Mouse (Mus musculus) c-Kit-positive CD71-negative TER-119-negative erythroid progenitor cells, embryonic 14.5 days (primary cell): ENCODE measurements at regions not wholly inside any gene's neighbourhood (a gene's known extent, or its start where the extent isn't known, plus 50 kb on each side); places are given as distances from the start of the nearest gene placed in this dataset.

ENCODE experiments used
- DNase-seq: peaks from one replicate; pipeline ENCODE4 v3.0.0-alpha.2; 2013; ENCODE audit warnings: low read depth

DNA sequence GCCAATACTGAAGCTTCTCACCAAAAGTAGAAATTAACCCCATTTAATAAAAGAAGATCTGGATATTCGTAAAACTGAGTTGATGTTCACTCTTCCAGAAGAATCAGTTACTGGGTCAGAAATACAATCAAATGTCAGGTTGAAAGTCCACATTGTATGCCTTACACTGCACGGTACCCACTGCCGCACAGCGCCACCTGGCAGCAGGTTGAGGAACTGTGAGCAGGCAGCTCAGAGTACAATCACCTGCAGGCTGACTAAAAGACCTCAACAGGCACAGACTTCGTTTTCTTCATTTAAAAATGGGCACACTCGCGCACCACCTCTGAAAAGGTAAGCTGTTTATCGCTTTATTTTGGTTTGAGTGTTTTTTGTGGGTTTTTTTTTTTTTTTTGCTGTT lies 341.8 kb upstream of the Mms22l start:
- DNase-seq, result peak; percentile 6

DNA sequence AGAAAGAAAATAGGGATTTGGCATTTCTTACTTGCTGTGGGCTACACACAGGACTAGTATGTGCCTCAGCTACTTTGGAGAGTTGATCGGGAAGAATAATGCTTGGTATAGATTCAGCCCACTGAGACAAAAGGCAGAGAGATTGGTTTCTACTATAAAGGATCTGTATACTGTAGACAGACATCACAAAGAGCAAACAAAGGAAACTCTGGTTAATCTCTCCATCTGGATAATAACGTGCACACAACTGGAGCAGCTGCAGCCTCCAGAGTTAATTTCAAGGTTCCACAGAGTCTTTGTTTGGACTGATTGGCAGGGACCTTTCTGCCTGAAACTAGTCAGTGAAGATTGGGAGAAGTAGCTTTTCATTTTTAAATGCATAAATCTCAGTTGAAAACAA lies 322.5 kb upstream of the Mms22l start:
- no peak for DNase-seq

DNA sequence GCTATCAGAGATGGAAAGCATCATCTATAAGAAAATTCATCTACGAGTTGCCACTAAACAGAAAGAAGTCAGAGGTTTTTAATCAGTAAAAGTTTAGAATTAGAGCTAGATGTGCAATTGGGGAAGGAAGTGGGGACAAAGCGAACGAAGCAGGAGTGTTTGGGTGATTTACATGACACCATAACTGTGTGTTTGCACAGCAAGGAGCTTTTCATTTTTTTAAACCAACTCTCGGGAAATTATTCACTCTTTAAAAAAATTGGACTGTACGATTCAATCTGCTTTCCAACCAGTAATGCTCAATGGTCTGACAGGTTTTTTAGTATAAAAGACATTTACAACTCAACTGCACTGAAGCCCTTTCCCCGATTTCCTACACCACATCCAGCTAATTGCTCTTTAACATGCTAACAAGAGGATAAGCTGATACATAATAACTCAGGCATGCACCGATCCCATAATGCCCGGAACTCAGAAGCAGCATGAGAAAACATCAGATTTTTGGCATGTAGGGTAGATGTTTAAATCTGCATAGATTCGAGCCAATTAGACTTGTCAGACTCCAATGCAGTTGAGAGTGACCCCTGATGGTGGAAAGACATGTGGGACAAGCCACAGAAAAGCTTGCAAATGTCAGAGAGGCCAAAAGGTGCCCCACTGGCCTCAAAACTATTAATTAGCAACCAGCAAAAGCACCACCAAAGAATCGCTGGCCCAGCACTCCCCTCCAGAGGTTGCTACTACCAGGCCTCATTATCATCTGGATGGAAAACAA lies 282.8 kb upstream of the Mms22l start:
- DNase-seq, result no peak

DNA sequence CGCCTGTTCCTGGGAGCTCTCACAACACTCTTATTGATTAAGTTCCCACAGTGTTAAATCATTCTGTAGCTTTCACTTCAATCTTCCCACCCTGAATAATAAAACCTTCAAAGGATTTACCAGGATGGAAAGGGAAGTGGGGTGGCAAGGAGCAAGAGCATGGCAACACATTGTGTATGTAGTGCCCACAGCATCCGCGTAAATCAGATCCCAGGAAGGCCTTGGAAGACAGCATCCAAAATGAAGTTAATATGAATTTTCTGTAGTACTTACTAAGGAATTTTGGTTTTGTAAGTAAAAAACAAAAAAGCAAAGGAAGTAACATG lies 282.3 kb upstream of the Mms22l start:
- DNase-seq, result no peak

DNA sequence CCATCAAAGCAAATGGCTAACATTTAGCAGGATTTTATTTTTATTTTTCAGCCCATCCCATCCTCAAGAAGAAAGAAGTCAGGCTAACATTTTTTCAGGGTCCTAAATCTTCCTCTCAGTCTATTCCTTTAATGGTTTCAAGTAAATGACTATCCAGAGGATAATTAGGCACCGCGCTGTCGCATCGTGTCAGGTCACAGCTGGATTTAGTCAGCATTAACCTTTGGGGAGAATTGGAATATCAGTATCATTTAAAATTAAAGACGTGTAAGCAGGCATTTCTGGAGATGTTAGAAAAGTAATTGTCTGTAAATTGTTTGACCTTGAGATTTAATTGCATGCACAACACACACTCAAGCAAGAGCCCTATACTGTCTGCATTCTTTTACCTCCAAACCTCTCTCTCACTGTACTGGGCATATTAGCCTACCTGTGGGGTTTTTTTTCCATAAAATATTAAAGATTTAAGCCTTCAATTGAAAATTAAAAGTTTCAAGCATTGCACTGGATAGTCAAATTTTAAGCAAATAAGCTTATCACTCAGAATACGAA lies 277.8 kb upstream of the Mms22l start:
- DNase-seq, result no peak

DNA sequence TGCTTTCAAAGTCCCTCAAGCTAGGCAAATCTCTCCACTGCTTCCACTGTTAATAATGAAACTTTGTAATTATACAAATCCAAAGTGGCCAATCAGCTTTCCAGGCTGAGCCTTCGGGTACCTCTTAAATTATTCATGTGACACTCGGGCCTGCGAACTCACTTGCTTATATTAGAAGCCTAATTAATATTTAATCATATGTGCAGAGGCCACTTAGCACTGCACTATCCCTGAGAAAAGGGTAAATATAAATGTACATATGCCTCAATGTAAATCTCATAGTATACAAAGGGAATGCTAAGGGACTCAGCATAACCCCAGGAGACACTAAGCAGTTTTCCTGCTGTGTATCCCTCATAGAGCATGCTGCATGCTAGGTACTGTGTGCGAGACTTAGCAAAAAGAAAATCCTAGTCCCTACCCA lies 277.2 kb upstream of the Mms22l start:
- no peak for DNase-seq

DNA sequence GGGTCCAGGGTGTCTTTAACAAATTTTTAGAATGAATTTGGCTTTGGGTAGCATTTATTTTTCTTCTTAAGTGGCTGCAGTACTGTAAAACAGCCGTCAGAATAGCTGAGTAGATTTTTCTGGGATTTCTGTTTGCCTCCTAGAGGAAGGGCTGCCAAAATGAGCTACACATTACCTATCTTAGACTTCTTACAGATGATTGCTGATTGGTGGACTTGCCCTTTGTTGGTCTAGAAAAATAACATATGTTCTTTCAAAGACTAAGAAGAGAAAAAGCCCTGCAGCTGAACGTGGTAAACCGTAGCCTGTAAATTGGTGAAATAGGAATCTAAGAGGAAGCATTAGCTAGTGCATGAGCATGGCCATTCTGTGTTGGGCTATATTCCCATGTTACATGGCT lies 276.7 kb upstream of the Mms22l start:
- DNase-seq, result no peak

DNA sequence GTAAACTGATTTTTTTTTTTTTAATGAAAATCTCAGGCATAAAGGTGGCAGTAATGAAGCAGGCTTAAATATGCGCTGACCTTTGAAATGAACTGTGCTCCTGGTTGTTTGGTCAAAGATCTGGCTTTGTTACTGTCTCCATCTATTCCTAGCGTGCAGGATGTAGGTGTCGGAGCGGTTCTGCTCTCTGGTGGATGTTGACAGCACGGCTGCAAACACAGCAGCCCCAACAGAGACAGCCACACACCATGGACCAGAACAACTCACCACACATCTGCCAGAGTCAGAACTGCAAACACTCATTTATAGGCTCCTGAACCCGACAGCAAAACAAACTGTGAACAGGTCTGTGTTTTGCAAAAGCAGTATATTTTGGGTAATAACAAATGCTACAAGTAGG lies 251.1 kb upstream of the Mms22l start:
- no peak for DNase-seq

DNA sequence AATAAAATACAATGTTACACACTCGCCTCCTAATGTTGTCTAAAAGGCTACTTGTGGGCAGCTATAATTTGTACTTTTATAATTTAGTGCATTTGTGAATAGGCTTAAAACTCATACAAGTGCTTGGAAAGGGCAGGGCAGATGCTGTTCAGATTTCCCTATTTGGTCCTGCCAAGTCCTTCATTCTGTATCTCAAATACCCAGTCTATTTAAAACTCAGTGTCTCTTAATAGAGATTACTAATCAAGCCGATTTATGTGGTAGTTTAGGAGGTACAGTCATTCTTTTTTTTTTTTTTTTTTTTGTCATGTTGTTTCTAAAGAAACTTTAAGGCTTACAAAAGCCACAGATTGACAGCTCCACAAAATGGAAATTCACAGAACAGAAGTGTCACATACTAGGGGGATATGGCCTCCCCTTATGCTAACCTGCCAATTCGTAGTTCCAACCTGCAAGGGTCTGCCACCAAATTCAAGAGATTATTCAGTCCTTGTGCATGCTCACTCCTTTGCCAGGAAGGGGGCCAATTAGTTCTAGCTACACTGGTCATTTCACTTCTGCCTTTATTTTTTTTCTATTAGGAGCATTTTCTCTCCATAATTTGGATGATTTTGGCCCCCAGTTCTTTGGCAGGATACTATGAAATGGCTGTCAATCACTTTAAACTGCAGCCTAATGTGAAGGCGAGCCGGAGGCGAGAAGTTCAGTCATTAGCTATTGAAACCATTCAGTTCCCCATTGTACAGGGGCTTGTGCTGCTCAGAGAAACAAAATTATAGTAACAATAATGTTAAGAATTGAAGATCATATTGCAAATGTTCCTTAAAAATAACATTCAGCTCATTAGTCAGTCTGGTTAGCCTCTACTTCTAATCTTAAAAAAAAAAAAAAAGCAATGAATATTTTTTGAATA lies 247.9 kb upstream of the Mms22l start:
- no peak for DNase-seq

DNA sequence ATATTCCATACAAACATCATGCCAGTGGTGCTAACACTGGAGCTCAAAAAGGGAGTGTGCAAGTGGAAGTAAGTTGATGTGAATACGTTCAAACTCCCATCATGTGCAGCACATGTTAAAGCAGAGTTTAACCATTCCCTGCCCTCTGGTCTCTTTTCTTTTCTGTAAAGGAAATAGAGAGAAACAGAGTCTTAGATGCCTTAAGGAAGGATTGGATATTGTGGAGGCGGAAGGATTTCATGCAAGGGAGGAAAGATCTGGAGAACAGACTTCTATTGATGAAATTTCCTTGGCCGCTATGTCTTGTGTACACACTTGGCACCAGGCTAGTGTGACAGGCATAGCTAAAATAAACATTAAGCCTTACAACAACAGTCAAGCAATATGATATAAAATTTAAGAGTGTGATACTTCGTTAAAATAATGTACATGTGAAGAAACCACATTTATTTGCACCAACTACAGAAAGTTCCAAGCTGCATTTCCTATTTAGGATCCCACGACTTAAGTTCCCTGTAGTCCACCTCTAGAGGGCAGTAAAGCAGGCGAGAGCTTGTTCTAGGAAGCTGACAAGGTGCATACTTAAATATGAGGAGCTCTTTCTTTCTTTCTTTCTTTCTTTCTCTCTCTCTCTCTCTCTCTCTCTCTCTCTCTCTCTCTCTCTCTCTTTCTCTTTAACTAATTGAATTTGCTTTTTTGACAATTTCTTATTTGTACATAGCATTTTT lies 246.8 kb upstream of the Mms22l start:
- DNase-seq, result peak; percentile 9

DNA sequence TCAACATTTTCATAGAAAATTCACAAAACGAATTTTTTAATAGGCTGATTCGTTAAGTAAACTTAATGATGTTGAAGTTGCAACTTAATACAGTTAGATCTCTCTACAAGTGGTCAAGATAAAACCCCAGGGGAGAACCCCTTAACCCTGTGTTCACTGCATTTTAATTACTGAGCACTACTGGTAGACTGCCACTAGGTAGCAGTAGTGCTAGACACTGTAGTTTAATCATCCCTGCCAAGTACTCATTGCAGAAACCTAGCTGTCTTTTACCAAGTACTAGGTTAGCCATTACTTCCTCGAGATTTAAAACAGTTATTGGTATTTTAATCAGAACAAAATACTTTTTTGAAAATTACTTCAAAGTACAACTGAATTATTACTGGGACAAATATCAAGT lies 218.1 kb upstream of the Mms22l start:
- no peak for DNase-seq
